Mouse (Mus musculus) lung, postnatal 0 days (tissue): ENCODE measurements around the gene Ankzf1. TPM values are rescaled to one million over a fixed set of nuclear protein-coding genes. Genes with fewer than 3 reads are reported as not detected.

ENCODE experiments used
- ATAC-seq: fragments of 200-750 bp; cut with Nextera tagmentation; 2 replicates; pipeline ENCODE4 v1.8.0; 2017; ENCODE audit warnings: moderate library complexity
- DNase-seq: peaks from one replicate; pipeline ENCODE4 v3.0.0-alpha.2; 2016; ENCODE audit warnings: low spot score
- H3K27ac ChIP-seq: fragments of 300-500 bp; sonication (generic); 2 replicates; pipeline ENCODE4 v1.5.1; 2014; ENCODE audit warnings: antibody characterized with exemption, mild to moderate bottlenecking, low read length, mixed read lengths
- H3K27me3 ChIP-seq: fragments of 300-500 bp; sonication (generic); replicated peaks from 2 replicates; pipeline ENCODE4 v1.6.1; 2014; ENCODE audit warnings: low read length, mixed read lengths; ENCODE audit not compliant: insufficient read depth
- H3K36me3 ChIP-seq: fragments of 300-500 bp; sonication (generic); 2 replicates; pipeline ENCODE4 v1.6.1; 2014; ENCODE audit warnings: low read length, mixed read lengths; ENCODE audit not compliant: insufficient read depth
- H3K4me1 ChIP-seq: fragments of 300-500 bp; sonication (generic); 2 replicates; pipeline ENCODE4 v1.6.1; 2014; ENCODE audit warnings: antibody characterized with exemption, low read depth, low read length, mixed read lengths; ENCODE audit not compliant: insufficient read depth
- H3K4me2 ChIP-seq: fragments of 300-500 bp; sonication (generic); replicated peaks from 2 replicates; pipeline ENCODE4 v1.6.1; 2014; ENCODE audit warnings: low read depth, mild to moderate bottlenecking, low read length, moderate library complexity, mixed read lengths
- H3K4me3 ChIP-seq: fragments of 300-500 bp; sonication (generic); 2 replicates; pipeline ENCODE4 v1.5.1; 2014; ENCODE audit warnings: low read depth, low read length
- H3K9ac ChIP-seq: fragments of 300-500 bp; sonication (generic); replicated peaks from 2 replicates; pipeline ENCODE4 v1.6.1; 2014; ENCODE audit warnings: low read depth, mild to moderate bottlenecking
- H3K9me3 ChIP-seq: fragments of 300-500 bp; sonication (generic); 2 replicates; pipeline ENCODE4 v1.6.1; 2016; ENCODE audit warnings: low read length, mixed read lengths
- CTCF ChIP-seq: IDR thresholded peaks from 2 replicates; pipeline ENCODE4 v1.5.1; 2016; ENCODE audit warnings: antibody characterized with exemption, mild to moderate bottlenecking
- EP300 ChIP-seq: IDR thresholded peaks from 2 replicates; pipeline ENCODE4 v1.6.1; 2016; ENCODE audit warnings: antibody characterized with exemption, mild to moderate bottlenecking, control low read depth
- WGBS: fragments of 180-500 bp; shearing (Covaris S2); extraction: QIAGEN DNeasy Blood & Tissue Kit; methylation state at CpG from one replicate; pipeline ENCODE4 v1.1.7; 2014; 5-methylcytosine and 5-hydroxymethylcytosine counted together
- polyA plus RNA-seq: library from polyadenylated mRNA; unstranded; fragments of >200 nt; fragmentation: Nextera tagmentation; extraction: Ambion mirVana; gene quantifications from 2 replicates; pipeline ENCODE4 v1.2.1, GENCODE M21; 2015

Ankzf1 gene
- polyA plus RNA-seq, 1 experiment from 2014 or later: 17.2 TPM

- Histone ChIP-seq H3K4me1 (peaks cover 6% of the 10 kb centered on the region), H3K9ac (peak overlapping the region; percentile 46), H3K4me2 (peak overlapping the region; percentile 78), H3K9me3 (no peaks in the 10 kb centered on the region), H3K36me3 (peaks cover 5% of the 10 kb centered on the region; the same call in 1 of the 2 replicates), H3K27ac (peak overlapping the region; percentile 77), H3K4me3 (peak overlapping the region; percentile 54), H3K27me3 (peaks cover 3% of the 10 kb centered on the region)
- ATAC-seq: peak; percentile 96
- WGBS: under 1% methylated on average over 24 of the region's 24 CpGs
- peak; percentile 92 for DNase-seq
- TF ChIP-seq CTCF (peak; percentile 49), EP300 (no peak)
These were observed 27.1 kb downstream of the Ankzf1 start for GRCm38 (mm10) chr1:75219078-75219477.

GRCm38 (mm10) chr1:75219531-75219930 is 27.6 kb downstream of the Ankzf1 start, which contains the start of gene Tuba4a:
TSS of gene Tuba4a (minus strand) at chr1:75219865.
- 0% methylated on average over 34 of the region's 34 CpGs for WGBS
- Histone ChIP-seq H3K27ac (peak within 1 kb of the TSS; percentile 77), H3K4me2 (peak within 1 kb of the TSS; percentile 78), H3K27me3 (peaks cover 3% of the 10 kb centered on the region), H3K9ac (peak within 1 kb of the TSS; percentile 46), H3K9me3 (no peaks in the 10 kb centered on the region), H3K4me1 (peaks cover 6% of the 10 kb centered on the region), H3K4me3 (peak within 1 kb of the TSS; percentile 54), H3K36me3 (peaks cover 5% of the 10 kb centered on the region; the same call in 1 of the 2 replicates)
- ATAC-seq (peak; percentile 59), DNase-seq (no peak)
- TF ChIP-seq EP300 (no peak), CTCF (peak; percentile 42)

GRCm38 (mm10) chr1:75221538-75221937 is 29.6 kb downstream of the Ankzf1 start:
- TF ChIP-seq EP300 (no peak), CTCF (no peak)
- DNase-seq: no peak
- Histone ChIP-seq H3K4me1 (peaks cover 6% of the 10 kb centered on the region), H3K4me2 (no peak overlapping the region), H3K9me3 (no peaks in the 10 kb centered on the region), H3K9ac (no peak overlapping the region), H3K36me3 (no peaks in the 10 kb centered on the region), H3K4me3 (no peak overlapping the region), H3K27me3 (peaks cover 3% of the 10 kb centered on the region), H3K27ac (no peak overlapping the region)
- WGBS: 75% methylated on average over 3 of the region's 3 CpGs
- no peak for ATAC-seq

- Histone ChIP-seq H3K9me3 (no peaks in the 10 kb centered on the region), H3K4me2 (no peak overlapping the region), H3K27me3 (peaks cover 3% of the 10 kb centered on the region), H3K27ac (no peak overlapping the region), H3K4me1 (peaks cover 6% of the 10 kb centered on the region), H3K36me3 (no peaks in the 10 kb centered on the region), H3K9ac (no peak overlapping the region), H3K4me3 (no peak overlapping the region)
- no peak for ATAC-seq
- 70% methylated on average over 6 of the region's 6 CpGs for WGBS
- no peak for DNase-seq
- TF ChIP-seq CTCF (no peak), EP300 (no peak)
These were observed 31.0 kb downstream of the Ankzf1 start for GRCm38 (mm10) chr1:75222926-75223325.

GRCm38 (mm10) chr1:75223532-75223931 is 31.6 kb downstream of the Ankzf1 start:
- H3K4me1 ChIP-seq: peaks cover 3% of the 10 kb centered on the region
- ATAC-seq (no peak), DNase-seq (no peak)
- peaks cover 1% of the 10 kb centered on the region for H3K27me3 ChIP-seq
- no peaks in the 10 kb centered on the region for H3K36me3 ChIP-seq
- 55% methylated on average over 6 of the region's 6 CpGs for WGBS
- no peaks in the 10 kb centered on the region for H3K9me3 ChIP-seq
- H3K27ac ChIP-seq: no peak overlapping the region
- no peak overlapping the region for H3K4me2 ChIP-seq
- H3K4me3 ChIP-seq: no peak overlapping the region
- TF ChIP-seq CTCF: no peak
- TF ChIP-seq EP300: no peak
- H3K9ac ChIP-seq: no peak overlapping the region

GRCm38 (mm10) chr1:75225473-75225872 is 33.5 kb downstream of the Ankzf1 start:
- Histone ChIP-seq H3K4me1 (no peaks in the 10 kb centered on the region), H3K9me3 (no peaks in the 10 kb centered on the region), H3K4me2 (no peak overlapping the region), H3K27me3 (no peaks in the 10 kb centered on the region; the same call in 1 of the 2 replicates), H3K36me3 (no peaks in the 10 kb centered on the region), H3K27ac (no peak overlapping the region), H3K4me3 (no peak overlapping the region), H3K9ac (no peak overlapping the region)
- WGBS: 38% methylated on average over 3 of the region's 3 CpGs
- ATAC-seq: no peak
- no peak for DNase-seq
- TF ChIP-seq EP300 (no peak), CTCF (no peak)

- Histone ChIP-seq H3K9ac (no peak overlapping the region), H3K4me1 (no peaks in the 10 kb centered on the region), H3K4me3 (no peak overlapping the region), H3K27me3 (no peaks in the 10 kb centered on the region; the same call in 1 of the 2 replicates), H3K27ac (no peak overlapping the region), H3K9me3 (no peaks in the 10 kb centered on the region), H3K4me2 (no peak overlapping the region), H3K36me3 (no peaks in the 10 kb centered on the region)
- 73% methylated on average over 2 of the region's 2 CpGs for WGBS
- ATAC-seq (no peak), DNase-seq (no peak)
- no peak for TF ChIP-seq CTCF
- no peak for TF ChIP-seq EP300
These were observed 34.2 kb downstream of the Ankzf1 start for GRCm38 (mm10) chr1:75226138-75226537.
